Mouse (Mus musculus): Measurements from ENCODE around the gene Avl9.

Avl9 gene

GRCm38 (mm10) chr6:56714574-56715269 is at the start of gene Avl9:
TSS of gene Avl9 (plus strand) at chr6:56714899.
- DNase-seq (ENCODE audit: extremely low read depth, low read depth), result peak; percentile 83

GRCm38 (mm10) chr6:56688238-56688637 is 26.5 kb upstream of the Avl9 start:
- DNase-seq (ENCODE audit: extremely low read depth, low read depth), result no peak

GRCm38 (mm10) chr6:56691205-56691604 is 23.5 kb upstream of the Avl9 start:
- peak; percentile 50 for DNase-seq (ENCODE audit: extremely low read depth, low read depth)

GRCm38 (mm10) chr6:56692445-56692844 is 22.3 kb upstream of the Avl9 start:
- no peak for DNase-seq (ENCODE audit: extremely low read depth, low read depth)

- peak; percentile 87 for DNase-seq (ENCODE audit: extremely low read depth, low read depth)
These were observed 10.5 kb upstream of the Avl9 start, which contains the start of gene Lsm5 for GRCm38 (mm10) chr6:56703931-56704900. TSS of gene Lsm5 (minus strand) at chr6:56704710.

- DNase-seq (ENCODE audit: extremely low read depth, low read depth), result no peak
These were observed 519 bp upstream of the Avl9 start for GRCm38 (mm10) chr6:56714186-56714573.

DNA sequence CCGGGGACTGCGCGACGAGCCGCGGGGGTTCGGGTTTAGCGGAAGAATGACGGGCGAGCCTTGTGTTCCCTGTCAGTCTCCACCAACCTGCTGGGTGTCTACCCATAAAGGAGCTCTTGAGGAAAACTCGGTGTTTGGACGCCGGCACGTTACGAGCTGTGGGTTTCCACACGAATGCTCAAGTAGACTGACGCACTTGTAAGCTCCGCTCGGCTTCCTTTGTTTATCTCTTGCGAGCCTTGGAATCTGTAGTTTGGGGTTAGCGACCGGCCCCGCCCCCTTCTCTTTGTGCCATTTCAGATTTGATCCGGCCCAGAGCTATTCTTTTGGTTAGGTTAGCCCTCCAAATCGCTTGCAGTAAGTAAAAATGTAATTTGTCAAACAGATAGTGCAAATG is 569 bp downstream of the Avl9 start:
- DNase-seq (ENCODE audit: extremely low read depth, low read depth), result peak; percentile 44

GRCm38 (mm10) chr6:56719071-56719470 is 4.4 kb downstream of the Avl9 start:
- no peak for DNase-seq (ENCODE audit: extremely low read depth, low read depth)

- DNase-seq (ENCODE audit: extremely low read depth, low read depth), result no peak
These were observed 6.2 kb downstream of the Avl9 start for GRCm38 (mm10) chr6:56720877-56721276.

DNA sequence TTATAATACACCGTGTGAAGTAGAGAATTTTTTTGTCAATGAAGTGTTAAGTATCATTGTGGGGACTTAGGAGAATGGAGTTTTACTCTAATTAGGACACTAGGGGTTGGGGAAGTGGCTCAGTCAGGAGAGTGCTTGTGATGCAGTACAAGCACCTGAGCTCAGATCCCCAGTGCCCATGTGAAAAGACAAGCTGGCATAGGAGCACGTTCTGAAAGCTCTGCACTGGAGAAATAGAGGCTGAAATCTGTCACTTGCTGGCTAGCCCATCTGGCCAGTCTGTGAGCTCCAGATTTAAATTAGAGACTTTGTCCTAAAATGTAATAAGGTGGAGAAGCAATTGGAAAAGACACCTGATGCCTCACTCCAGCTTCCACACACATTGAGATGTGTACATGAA is 17.8 kb downstream of the Avl9 start:
- DNase-seq (ENCODE audit: extremely low read depth, low read depth), result no peak

- DNase-seq (ENCODE audit: extremely low read depth, low read depth), result no peak
These were observed 31.3 kb downstream of the Avl9 start for GRCm38 (mm10) chr6:56745950-56746543.

GRCm38 (mm10) chr6:56753719-56754118 is 39.0 kb downstream of the Avl9 start:
- DNase-seq (ENCODE audit: extremely low read depth, low read depth), result no peak

- no peak for DNase-seq (ENCODE audit: extremely low read depth, low read depth)
These were observed 41.4 kb downstream of the Avl9 start for GRCm38 (mm10) chr6:56756117-56756516.

DNA sequence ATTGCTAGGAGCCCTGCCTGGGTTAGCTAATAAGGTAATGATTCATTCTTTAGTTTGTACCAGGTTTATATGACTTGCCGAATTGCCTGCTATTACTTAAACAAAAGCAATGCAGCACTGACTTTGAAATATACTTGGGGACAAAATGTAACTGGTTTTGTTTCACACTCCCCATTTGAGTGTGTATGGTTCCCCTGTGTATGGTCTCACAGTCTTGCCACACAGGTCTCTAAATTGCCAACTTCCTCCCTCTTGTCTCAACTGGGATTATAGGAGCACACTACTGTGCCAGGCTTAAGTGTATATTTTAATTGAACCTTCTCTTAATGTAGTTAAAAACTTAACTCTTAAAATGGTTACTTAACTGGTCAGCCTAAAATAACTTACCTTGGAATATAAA is 44.6 kb downstream of the Avl9 start:
- DNase-seq (ENCODE audit: extremely low read depth, low read depth), result no peak

DNA sequence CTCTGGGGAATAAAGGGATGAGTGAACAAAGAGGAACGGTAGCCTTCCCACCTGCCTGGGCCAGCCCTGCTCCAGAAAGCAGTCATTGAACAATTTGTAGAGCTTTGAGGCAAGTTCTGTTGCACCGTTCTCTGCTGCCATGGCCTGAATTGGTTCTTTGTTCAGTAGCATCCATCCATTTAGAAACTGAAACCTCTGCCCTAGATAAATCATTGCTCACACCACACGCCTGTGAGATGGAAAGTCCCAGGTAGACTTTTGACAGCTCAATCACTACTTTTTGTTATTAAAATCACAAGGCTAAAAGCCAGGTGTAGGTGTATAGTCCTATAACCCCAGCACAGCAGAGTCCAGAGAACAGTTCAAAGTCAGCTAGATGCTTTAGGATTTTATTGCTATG is 50.6 kb downstream of the Avl9 start:
- no peak for DNase-seq (ENCODE audit: extremely low read depth, low read depth)

- no peak for DNase-seq (ENCODE audit: extremely low read depth, low read depth)
These were observed 51.0 kb downstream of the Avl9 start for GRCm38 (mm10) chr6:56765696-56766095.

- no peak for DNase-seq (ENCODE audit: extremely low read depth, low read depth)
These were observed 61.1 kb downstream of the Avl9 start for GRCm38 (mm10) chr6:56775816-56776215.

- DNase-seq (ENCODE audit: extremely low read depth, low read depth), result no peak
These were observed 64.9 kb downstream of the Avl9 start for GRCm38 (mm10) chr6:56779636-56780035.

DNA sequence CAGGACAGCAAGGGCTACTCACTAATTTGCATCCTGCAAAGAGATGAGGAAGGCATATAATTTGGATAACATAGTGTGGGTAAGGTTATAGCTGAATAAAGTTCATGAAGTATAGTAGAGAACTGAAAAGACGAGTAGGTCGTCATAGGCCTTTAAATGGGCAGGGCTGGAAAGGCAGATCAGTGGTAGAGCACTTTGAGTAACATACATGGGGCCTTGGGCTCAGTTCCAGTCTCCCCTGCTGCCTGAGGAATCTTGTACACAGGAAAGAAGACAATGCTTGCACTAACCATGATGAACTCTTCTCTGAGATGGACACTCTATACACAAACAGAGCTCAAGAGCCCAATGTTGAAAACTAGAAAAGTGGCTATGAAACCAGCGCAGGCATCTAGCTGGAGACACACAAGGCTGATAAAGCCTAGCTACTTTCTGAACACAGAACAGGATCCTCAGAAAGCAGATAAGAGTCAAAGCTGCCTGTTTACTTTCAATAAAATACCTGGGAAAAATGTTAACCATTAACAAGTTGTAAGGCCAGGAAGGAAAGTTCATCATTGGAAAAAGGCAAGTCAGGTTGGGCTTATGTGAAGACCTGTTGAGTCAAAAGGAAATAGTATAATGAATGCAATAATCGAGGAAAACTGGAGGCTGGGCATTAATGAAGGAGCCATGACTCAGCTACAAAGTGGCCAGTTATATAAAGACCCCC is 69.0 kb downstream of the Avl9 start:
- DNase-seq (ENCODE audit: extremely low read depth, low read depth), result no peak

GRCm38 (mm10) chr6:56785068-56785467 is 70.4 kb downstream of the Avl9 start:
- no peak for DNase-seq (ENCODE audit: extremely low read depth, low read depth)

GRCm38 (mm10) chr6:56787668-56788067 is 73.0 kb downstream of the Avl9 start:
- no peak for DNase-seq (ENCODE audit: extremely low read depth, low read depth)
